Mouse (Mus musculus): ENCODE data around the gene Ecsit. TPM values are rescaled to one million over a fixed set of nuclear protein-coding genes. Genes with fewer than 3 reads are reported as not detected.

Gene Ecsit
- 10 to 100 TPM; 50.9 to 70.8 TPM for total RNA-seq (2021)
- polyA plus RNA-seq (2012; rRNA removed), result 52.6 and 65.2 TPM in 2 replicates
- long read RNA-seq, transcript Ecsit-201 (9 exons, 1,673 nt), result minor isoform, 23 of 73 reads
- long read RNA-seq, transcript Ecsit-204 (9 exons, 1,676 nt), result major isoform, 24 of 73 reads
- long read RNA-seq, partial matches to known transcripts, result 13 of 73 reads
- long read RNA-seq, other reads (novel, unspliced or antisense), result 9 of 73 reads

DNA sequence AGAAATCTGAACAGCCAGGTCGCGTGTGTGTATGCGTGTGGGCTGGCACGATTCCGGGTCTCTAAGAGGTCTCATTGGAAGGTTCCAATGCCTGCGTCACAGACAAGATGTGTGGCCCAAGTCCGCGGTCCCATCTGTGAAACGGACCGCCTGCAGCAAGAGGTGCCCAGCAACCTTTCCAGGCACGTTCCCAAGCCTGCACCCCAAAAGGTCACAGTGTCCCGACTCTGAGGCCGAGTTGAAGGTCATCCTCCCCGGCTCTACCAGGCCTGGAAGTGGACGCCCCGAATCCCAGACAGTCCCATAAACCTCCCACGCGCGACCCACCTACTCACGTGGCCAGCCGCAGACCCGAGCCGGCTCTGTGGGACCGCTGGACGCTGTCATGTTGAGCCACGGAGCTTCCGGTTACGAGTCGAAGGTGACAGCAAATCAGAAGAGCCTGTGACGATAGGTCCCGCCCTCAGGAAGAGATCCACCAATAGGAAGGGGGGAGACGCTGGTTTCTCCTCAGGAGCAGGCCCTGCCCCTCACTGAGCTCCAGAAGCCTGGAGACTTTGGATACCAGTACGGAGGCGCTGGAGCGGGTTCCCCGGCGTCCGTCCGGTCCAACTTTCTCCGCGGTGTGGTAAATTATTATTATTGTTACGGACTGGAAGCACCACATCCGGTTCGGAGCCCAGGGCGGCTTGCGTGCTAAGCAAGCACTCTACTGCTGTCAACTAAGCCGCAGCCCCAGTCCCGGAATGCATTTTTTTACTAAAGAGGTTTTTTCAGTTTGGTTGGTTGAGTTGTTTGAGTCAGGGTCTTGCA lies at the start of gene Ecsit:
TSS of gene Ecsit (minus strand) at position 417 of the 813 bp plus-strand sequence.
- DNase-seq, result peak; percentile 96

DNA sequence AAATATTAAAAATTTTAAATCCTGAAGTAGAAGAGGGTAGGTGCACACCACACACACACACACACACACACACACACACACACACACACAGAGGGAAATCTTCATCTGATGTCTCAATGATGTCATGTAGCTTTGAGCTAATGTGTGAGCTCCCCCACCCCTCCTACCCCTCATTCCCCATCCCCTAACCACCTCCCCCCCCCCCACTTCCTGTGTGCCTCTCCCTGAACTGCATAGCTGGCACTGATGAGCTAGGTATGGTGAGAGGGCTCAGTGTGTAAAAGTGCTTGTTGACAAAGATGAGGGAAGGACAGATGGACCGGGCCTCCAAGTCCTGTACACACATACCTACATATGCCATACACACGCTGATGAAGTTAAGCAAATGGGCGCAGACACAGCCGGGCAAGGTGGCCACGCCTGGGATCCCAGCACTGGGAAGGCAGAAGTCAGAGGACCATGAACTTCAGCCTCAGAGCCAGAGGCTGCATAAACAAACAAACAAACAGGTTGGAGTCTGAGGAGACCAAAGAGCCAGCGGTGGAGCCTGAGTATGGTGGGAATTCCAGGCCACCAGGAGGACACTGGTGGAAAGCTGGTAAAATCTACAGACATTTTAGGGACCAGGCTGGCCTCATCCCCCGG lies 49.1 kb upstream of the Ecsit start:
- no peak for DNase-seq

DNA sequence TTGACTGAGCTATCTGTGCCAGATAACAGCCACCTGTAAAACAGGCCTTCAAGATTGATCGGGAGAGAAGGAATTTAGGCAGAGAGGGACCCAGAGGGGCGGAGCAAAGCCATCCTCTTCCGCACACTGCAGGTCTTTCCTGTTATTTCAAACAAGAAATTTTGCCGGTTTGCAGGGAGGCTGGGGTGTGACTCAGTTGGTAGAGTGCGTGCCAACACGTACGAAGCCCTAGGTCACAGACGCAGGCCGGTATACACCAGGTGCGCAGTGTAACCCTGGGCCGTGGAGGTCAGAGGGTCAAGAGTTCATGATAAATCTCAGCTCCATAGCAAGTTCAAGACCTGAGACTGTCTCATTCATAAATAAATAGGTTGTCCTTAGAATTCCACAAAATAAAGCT lies 47.0 kb upstream of the Ecsit start:
- no peak for DNase-seq

DNA sequence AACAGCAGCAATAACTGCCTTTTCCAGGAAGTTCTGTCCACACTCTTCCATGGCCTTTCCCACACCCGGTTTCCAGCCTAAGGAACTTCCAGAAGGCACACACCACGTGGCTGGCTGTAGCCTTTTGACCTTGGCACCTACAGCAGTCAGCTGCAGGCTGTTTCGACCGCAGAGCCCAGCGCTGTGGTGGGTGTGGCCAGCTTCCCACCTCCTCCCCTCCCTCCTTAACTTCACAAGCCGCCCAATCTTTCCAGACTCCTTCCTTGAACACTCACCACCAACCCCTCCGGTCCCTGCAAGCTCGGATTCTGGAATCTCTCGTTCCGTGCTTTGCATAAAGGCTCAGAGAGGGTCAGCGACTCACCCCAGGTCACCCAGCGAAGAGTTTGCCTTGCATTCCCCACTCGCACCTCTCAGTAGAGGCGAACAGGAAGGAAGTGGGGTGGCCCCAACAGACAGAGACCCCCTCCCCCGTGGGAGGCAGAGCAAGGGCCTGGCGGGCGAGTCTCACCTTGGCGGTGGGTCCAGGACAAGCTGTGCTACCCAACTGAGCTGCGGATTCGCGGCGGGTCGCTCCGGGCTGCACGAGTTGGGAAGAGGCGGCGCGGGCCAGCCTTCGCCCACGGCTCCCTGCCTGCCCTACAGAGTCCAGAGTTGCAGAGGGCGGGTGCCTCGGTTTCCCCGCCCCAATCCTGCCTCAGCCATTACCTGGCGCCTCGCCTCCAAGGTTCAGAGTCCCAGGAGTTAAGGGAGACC lies 46.2 kb upstream of the Ecsit start:
- peak; percentile 69 for DNase-seq

GRCm38 (mm10) chr9:22125246-22126027 lies 40.2 kb upstream of the Ecsit start:
- DNase-seq, result no peak

- no peak for DNase-seq
These were observed 38.9 kb upstream of the Ecsit start for GRCm38 (mm10) chr9:22124169-22124568.

GRCm38 (mm10) chr9:22123069-22123609 lies 37.9 kb upstream of the Ecsit start:
- DNase-seq, result no peak

GRCm38 (mm10) chr9:22122005-22122404 lies 36.8 kb upstream of the Ecsit start:
- DNase-seq, result no peak

GRCm38 (mm10) chr9:22121545-22121944 lies 36.3 kb upstream of the Ecsit start:
- no peak for DNase-seq

DNA sequence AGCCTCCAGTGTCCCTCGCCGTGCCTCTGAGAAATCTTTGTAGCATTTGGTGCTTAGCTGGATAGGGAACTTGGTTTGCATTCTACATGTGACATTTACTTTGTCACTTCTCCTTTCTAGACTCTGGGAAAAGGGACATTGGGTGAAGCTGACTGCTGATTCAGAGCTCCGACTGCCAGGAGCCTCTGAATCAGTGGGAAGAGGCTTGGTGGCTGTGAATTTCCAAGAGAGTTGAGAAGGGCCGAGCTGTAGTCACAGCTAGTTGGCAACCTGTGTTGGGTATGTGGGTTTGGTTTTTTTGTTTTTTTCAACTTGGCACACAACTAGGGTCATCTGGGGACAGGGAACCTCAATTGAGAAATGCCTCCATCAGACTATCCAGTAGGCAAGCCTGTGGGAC lies 34.3 kb upstream of the Ecsit start:
- DNase-seq, result peak; percentile 62

DNA sequence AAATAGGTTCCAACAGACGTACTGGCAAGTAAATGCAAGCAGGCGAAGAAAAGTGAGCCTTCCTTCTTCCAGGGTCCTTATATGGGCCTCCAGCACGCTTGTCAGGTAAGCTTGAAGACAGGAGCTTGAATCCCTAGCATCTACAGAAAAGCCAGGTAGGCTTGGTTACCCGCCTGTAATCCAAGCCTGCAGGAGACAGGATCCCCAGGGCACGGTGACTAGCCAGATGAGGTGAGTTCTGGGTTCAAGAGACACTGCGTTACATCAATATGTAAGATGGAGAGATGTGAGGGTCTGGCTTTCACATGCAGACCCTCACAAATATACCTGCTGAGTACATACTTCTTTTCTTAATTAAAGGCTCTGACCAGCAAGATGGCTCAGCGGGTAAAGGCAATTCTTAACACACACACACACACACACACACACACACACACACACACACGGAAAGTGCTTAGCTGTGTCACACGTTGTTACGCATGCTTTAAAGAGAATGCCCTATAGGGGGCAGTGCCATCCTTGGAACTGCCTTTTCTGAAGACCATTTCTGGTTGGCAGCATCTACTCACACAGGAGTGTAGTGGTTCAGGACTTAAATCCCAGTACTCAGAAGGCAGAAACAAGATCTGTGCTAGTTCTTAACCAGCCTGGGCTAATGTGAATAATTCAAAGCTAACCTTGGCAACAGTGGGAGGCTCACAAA lies 32.7 kb upstream of the Ecsit start:
- DNase-seq, result peak; percentile 57

DNA sequence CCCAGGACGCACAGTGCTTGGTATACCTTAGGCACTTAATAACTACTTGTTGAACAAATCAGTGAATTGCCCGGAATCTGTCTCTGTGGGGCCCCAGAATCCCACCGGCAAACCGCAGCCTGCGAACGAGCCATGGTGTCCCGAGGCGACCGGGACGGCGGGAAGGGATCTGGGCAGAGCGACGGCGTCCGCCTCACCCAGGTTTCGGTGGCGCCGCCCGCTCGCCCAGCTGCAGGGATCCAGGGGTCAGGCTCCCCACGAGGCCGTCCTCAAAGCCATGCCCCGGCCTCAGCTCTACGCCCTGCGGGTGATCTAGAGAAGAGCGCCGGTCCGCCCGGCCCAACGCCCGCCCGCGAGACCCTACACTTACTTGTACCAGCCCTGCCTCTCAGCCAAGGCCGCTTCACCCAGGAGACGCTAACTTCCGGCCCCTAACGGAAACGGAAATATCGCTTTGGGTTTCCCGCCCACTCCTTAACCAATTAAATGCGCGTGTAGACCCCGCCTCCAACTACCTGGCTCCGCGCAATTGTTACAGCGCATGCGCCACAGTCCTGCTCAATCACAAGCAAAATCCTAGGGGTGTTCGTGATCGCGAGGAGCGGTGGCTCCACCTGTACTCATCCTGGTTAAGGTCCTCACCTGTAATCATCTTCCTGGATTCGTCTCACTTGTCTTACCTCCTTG lies 31.6 kb upstream of the Ecsit start, which contains the start of gene Elof1:
TSS of gene Elof1 (minus strand) at position 433 of the 687 bp plus-strand sequence.
- peak; percentile 95 for DNase-seq

GRCm38 (mm10) chr9:22116086-22116485 lies 30.8 kb upstream of the Ecsit start:
- no peak for DNase-seq

GRCm38 (mm10) chr9:22115635-22116034 lies 30.4 kb upstream of the Ecsit start:
- no peak for DNase-seq

GRCm38 (mm10) chr9:22108194-22108593 lies 23.0 kb upstream of the Ecsit start:
- no peak for DNase-seq

GRCm38 (mm10) chr9:22099922-22100321 lies 14.7 kb upstream of the Ecsit start:
- no peak for DNase-seq

GRCm38 (mm10) chr9:22098993-22099696 lies 13.9 kb upstream of the Ecsit start, which contains the start of gene Cnn1:
TSS of gene Cnn1 (plus strand) at chr9:22099216.
- peak; percentile 36 for DNase-seq

- DNase-seq, result peak; percentile 93
These were observed 10.6 kb upstream of the Ecsit start for GRCm38 (mm10) chr9:22095854-22096307.

GRCm38 (mm10) chr9:22092746-22093145 lies 7.5 kb upstream of the Ecsit start:
- no peak for DNase-seq
